Mouse (Mus musculus) CH12.LX (cell line): ENCODE measurements at regions not wholly inside any gene's neighbourhood (a gene's known extent, or its start where the extent isn't known, plus 50 kb on each side); places are given as distances from the start of the nearest gene placed in this dataset.

Experiments
- DNase-seq: peaks from one replicate; pipeline ENCODE4 v3.0.0-alpha.2; 2013; ENCODE audit errors: extremely low read depth
- H3K27ac ChIP-seq: 2 replicates; pipeline ENCODE4 v1.5.1; 2012; ENCODE audit warnings: low read depth, mild to moderate bottlenecking, control low read depth, moderate library complexity; ENCODE audit not compliant: insufficient read depth
- H3K27me3 ChIP-seq: replicated peaks from 2 replicates; pipeline ENCODE3; 2012; ENCODE audit warnings: inconsistent platforms
- H3K36me3 ChIP-seq, 2 experiments: replicated peaks in 1 of 2; 2 replicates each; pipeline versions ENCODE3 to v1.6.1; 2012; ENCODE audit warnings: inconsistent platforms in 1 of 2, low read length in 1 of 2, mild to moderate bottlenecking in 1 of 2, mixed read lengths in 1 of 2, moderate library complexity in 1 of 2; ENCODE audit not compliant: control insufficient read depth in 1 of 2, insufficient read depth in 1 of 2
- H3K4me1 ChIP-seq, 2 experiments: 2 replicates each; pipeline ENCODE4 v1.6.1; 2012; ENCODE audit warnings: inconsistent platforms in 1 of 2, moderate library complexity in 1 of 2; ENCODE audit not compliant: insufficient read depth in 2 of 2, control insufficient read depth in 1 of 2
- H3K4me2 ChIP-seq: 2 replicates; pipeline ENCODE4 v1.6.1; 2012; ENCODE audit warnings: low read depth, mild to moderate bottlenecking, control low read depth; ENCODE audit not compliant: poor library complexity, insufficient read depth, severe bottlenecking
- H3K4me3 ChIP-seq, 3 experiments: fragments of 150-350 bp in 1 of 3; sonication (generic) in 1 of 3; replicated peaks in 1 of 3; 2 replicates each; pipeline versions ENCODE3 to v1.5.1; 2011 to 2012; ENCODE audit warnings: low read depth in 2 of 3, low read length in 2 of 3, mild to moderate bottlenecking in 2 of 3, moderate library complexity in 2 of 3, control low read depth in 1 of 3, improper control_type of control experiment in 1 of 3, inconsistent platforms in 1 of 3, mixed read lengths in 1 of 3; ENCODE audit not compliant: poor library complexity in 1 of 3
- H3K79me2 ChIP-seq: replicated peaks from 2 replicates; pipeline ENCODE4 v1.6.1; 2012; ENCODE audit warnings: mild to moderate bottlenecking, moderate library complexity; ENCODE audit not compliant: control insufficient read depth, poor library complexity, insufficient read depth, severe bottlenecking; ENCODE audit errors: extremely low read depth
- H3K9ac ChIP-seq: 2 replicates; pipeline ENCODE4 v1.6.1; 2012; ENCODE audit warnings: low read depth, mild to moderate bottlenecking, control low read depth, moderate library complexity; ENCODE audit not compliant: insufficient read depth
- H3K9me3 ChIP-seq: replicated peaks from 2 replicates; pipeline ENCODE3; 2012; ENCODE audit warnings: low read length, inconsistent platforms, mixed read lengths
- BHLHE40 ChIP-seq: IDR thresholded peaks from 2 replicates; pipeline ENCODE4 v1.6.1; 2011; ENCODE audit warnings: mild to moderate bottlenecking, low read depth, low read length, improper control_type of control experiment
- CHD1 ChIP-seq: IDR thresholded peaks from 2 replicates; pipeline ENCODE4 v1.6.1; 2012; ENCODE audit warnings: low read depth, low read length, improper control_type of control experiment, inconsistent platforms
- CHD2 ChIP-seq: IDR thresholded peaks from 2 replicates; pipeline ENCODE4 v1.6.1; 2011; ENCODE audit warnings: low read length, improper control_type of control experiment
- CTCF ChIP-seq, 2 experiments: IDR thresholded peaks in 1 of 2; conservative IDR thresholded peaks in 1 of 2; 2 replicates each; pipeline ENCODE4 v1.5.1; 2011 to 2012; ENCODE audit warnings: low read depth in 2 of 2, low read length in 2 of 2, improper control_type of control experiment in 1 of 2, inconsistent platforms in 1 of 2, mild to moderate bottlenecking in 1 of 2, moderate library complexity in 1 of 2
- E2F4 ChIP-seq: IDR thresholded peaks from 2 replicates; pipeline ENCODE4 v1.6.1; 2011; ENCODE audit warnings: low read depth, low read length, improper control_type of control experiment; ENCODE audit not compliant: insufficient replicate concordance
- ELF1 ChIP-seq: IDR thresholded peaks from 2 replicates; pipeline ENCODE4 v1.6.1; 2014; ENCODE audit warnings: low read depth, mild to moderate bottlenecking, inconsistent platforms, low read length, improper control_type of control experiment
- IRF4 ChIP-seq: IDR thresholded peaks from 2 replicates; pipeline ENCODE4 v1.6.1; 2014; ENCODE audit warnings: low read depth, mild to moderate bottlenecking, inconsistent platforms, low read length, improper control_type of control experiment
- JUN ChIP-seq: IDR thresholded peaks from 2 replicates; pipeline ENCODE4 v1.6.1; 2011; ENCODE audit warnings: low read depth, mild to moderate bottlenecking, low read length, improper control_type of control experiment, moderate library complexity; ENCODE audit not compliant: insufficient read depth
- KAT2A ChIP-seq: IDR thresholded peaks from 2 replicates; pipeline ENCODE4 v1.6.1; 2012; ENCODE audit warnings: low read length, improper control_type of control experiment, inconsistent platforms; ENCODE audit not compliant: insufficient replicate concordance
- MAX ChIP-seq: IDR thresholded peaks from 2 replicates; pipeline ENCODE4 v1.6.1; 2011; ENCODE audit warnings: low read length, improper control_type of control experiment
- MAZ ChIP-seq: IDR thresholded peaks from 2 replicates; pipeline ENCODE4 v1.6.1; 2012; ENCODE audit warnings: low read depth, mild to moderate bottlenecking, inconsistent platforms, low read length, improper control_type of control experiment, moderate library complexity
- MXI1 ChIP-seq: IDR thresholded peaks from 2 replicates; pipeline ENCODE4 v1.6.1; 2011; ENCODE audit warnings: mild to moderate bottlenecking, low read depth, low read length, improper control_type of control experiment
- MYC ChIP-seq: IDR thresholded peaks from 2 replicates; pipeline ENCODE4 v1.6.1; 2011; ENCODE audit warnings: low read depth, mild to moderate bottlenecking, improper control_type of control experiment, low read length
- NELFE ChIP-seq: IDR thresholded peaks from 2 replicates; pipeline ENCODE4 v1.6.1; 2011; ENCODE audit warnings: low read depth, low read length, improper control_type of control experiment
- NRF1 ChIP-seq: IDR thresholded peaks from 2 replicates; pipeline ENCODE4 v1.6.1; 2014; ENCODE audit warnings: low read depth, mild to moderate bottlenecking, inconsistent platforms, low read length, improper control_type of control experiment, moderate library complexity
- PAX5 ChIP-seq: IDR thresholded peaks from 2 replicates; pipeline ENCODE4 v1.6.1; 2012; ENCODE audit warnings: low read length, inconsistent platforms, mixed read lengths
- POLR2A ChIP-seq: IDR thresholded peaks from 2 replicates; pipeline ENCODE4 v1.6.1; 2011; ENCODE audit warnings: low read depth, mild to moderate bottlenecking, improper control_type of control experiment, low read length
- POLR2AphosphoS2 ChIP-seq: IDR thresholded peaks from 2 replicates; pipeline ENCODE4 v1.6.1; 2011; ENCODE audit warnings: low read depth, low read length, improper control_type of control experiment
- RAD21 ChIP-seq: IDR thresholded peaks from 2 replicates; pipeline ENCODE4 v1.6.1; 2011; ENCODE audit warnings: low read depth, mild to moderate bottlenecking, low read length, improper control_type of control experiment, moderate library complexity
- SMC3 ChIP-seq: IDR thresholded peaks from 2 replicates; pipeline ENCODE4 v1.6.1; 2011; ENCODE audit warnings: low read depth, low read length, improper control_type of control experiment
- TBP ChIP-seq: conservative IDR thresholded peaks from 2 replicates; pipeline ENCODE4 v1.6.1; 2011; ENCODE audit warnings: low read depth, low read length, improper control_type of control experiment
- TCF12 ChIP-seq: IDR thresholded peaks from 2 replicates; pipeline ENCODE4 v1.6.1; 2014; ENCODE audit warnings: low read depth, mild to moderate bottlenecking, inconsistent platforms, low read length, improper control_type of control experiment
- UBTF ChIP-seq: IDR thresholded peaks from 2 replicates; pipeline ENCODE4 v1.6.1; 2012; ENCODE audit warnings: low read depth, mild to moderate bottlenecking, inconsistent platforms, low read length, improper control_type of control experiment, moderate library complexity
- USF2 ChIP-seq: conservative IDR thresholded peaks from 2 replicates; pipeline ENCODE4 v1.6.1; 2011; ENCODE audit warnings: low read depth, low read length, improper control_type of control experiment
- ZC3H11A ChIP-seq: IDR thresholded peaks from 2 replicates; pipeline ENCODE4 v1.6.1; 2012; ENCODE audit warnings: low read depth, mild to moderate bottlenecking, inconsistent platforms, low read length, improper control_type of control experiment
- ZKSCAN1 ChIP-seq: IDR thresholded peaks from 2 replicates; pipeline ENCODE4 v1.6.1; 2012; ENCODE audit warnings: low read depth, inconsistent platforms, low read length, improper control_type of control experiment, borderline replicate concordance
- dilution Hi-C: fragments of 300-500 bp; cut with MboI; formaldehyde crosslinking; loops from 2 replicates; pipeline ENCODE4 v1.14.3; 2020; ENCODE audit warnings: low sequenced_read_pairs; ENCODE audit not compliant: extremely low pct_unique_long_range_greater_than_20kb, extremely low pct_ligation_motif_present
- in situ Hi-C: fragments of 300-500 bp; cut with MboI; formaldehyde crosslinking; loops from 3 replicates; pipeline ENCODE4 v1.14.3; 2019; ENCODE audit warnings: low sequenced_read_pairs, low pct_ligation_motif_present, low pct_unique_long_range_greater_than_20kb, mixed read lengths

DNA sequence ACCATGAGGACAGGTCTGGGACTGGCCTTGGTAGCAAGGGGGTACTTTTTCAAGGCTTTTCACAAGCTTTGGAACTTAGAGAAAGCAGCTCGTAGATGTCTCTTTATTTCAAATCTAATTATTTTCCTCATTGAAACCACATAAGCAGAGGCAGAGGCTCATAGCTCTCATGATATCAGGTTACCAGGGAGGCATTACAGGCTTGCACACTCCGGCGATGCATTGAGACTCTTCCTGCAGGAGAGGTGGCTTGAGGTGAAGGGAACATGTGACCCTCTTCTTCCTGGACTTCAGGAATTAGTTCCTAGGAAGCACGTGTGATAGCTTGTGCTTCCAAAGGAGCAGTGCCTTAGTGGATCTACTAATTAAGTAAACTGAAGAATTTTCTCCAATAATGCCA lies 233.9 kb upstream of the Snx7 start:
- in situ Hi-C loops (no loop called here), dilution Hi-C loops (no loop called here)

DNA sequence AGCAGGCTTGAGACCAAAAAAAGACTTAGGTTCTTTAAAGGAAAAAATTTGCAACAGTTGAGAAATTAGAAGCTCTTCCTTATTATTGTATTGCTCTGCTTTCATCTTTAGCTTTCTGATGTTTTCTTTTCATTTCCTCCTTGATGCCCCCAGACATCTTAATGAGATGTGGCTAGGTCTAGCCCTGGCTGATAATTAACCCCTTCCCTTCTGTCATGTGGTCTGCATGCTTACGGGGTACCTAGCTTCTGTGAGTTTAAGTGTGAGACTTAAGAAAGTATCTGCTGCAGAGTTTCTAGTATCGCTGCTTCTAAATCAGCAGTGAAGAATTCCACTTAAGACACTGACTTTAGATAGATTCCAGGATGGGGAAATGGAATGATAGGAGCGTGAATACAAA lies 215.8 kb upstream of the Snx7 start:
- no peak for DNase-seq
- Histone ChIP-seq H3K36me3 (no peaks in the 10 kb centered on the region), H3K4me2 (no peak overlapping the region), H3K9me3 (peaks cover 54% of the 10 kb centered on the region), H3K4me3 (no peak overlapping the region), H3K27ac (no peak overlapping the region), H3K9ac (no peak overlapping the region), H3K4me1 (no peaks in the 10 kb centered on the region), H3K79me2 (no peaks in the 10 kb centered on the region), H3K27me3 (no peaks in the 10 kb centered on the region)
- dilution Hi-C loops (no loop called here), in situ Hi-C loops (no loop called here)
- TF ChIP-seq NRF1 (no peak), SMC3 (no peak), NELFE (no peak), UBTF (no peak), POLR2AphosphoS2 (no peak), TCF12 (no peak), E2F4 (no peak), PAX5 (no peak), ELF1 (no peak), USF2 (no peak), MYC (no peak), MXI1 (no peak)

More for the DNA sequence above, 233.9 kb upstream of the Snx7 start:
- TF ChIP-seq TBP, result no peak
- TF ChIP-seq POLR2A, result no peak
- TF ChIP-seq MAZ, result no peak
- no peak for TF ChIP-seq CHD1
- no peak for TF ChIP-seq CHD2
- TF ChIP-seq UBTF, result no peak
- TF ChIP-seq CTCF (conservative IDR thresholded peaks at IDR 0.05 in 1 of 2, IDR thresholded peaks at IDR 0.05 in 1 of 2; ENCODE audit: low read depth in 2 of 2, low read length in 2 of 2), result no peak
- TF ChIP-seq JUN, result no peak
- no peak for TF ChIP-seq IRF4
- no peak for TF ChIP-seq MXI1
- no peak for TF ChIP-seq RAD21
- TF ChIP-seq BHLHE40, result no peak
- TF ChIP-seq ZKSCAN1, result no peak
- TF ChIP-seq ZC3H11A, result no peak
- no peak for TF ChIP-seq KAT2A
- no peak for TF ChIP-seq NELFE
- no peak for TF ChIP-seq NRF1
- TF ChIP-seq MAX, result no peak
- H3K27me3 ChIP-seq, result no peaks in the 10 kb centered on the region
- peaks cover 18% of the 10 kb centered on the region for H3K9me3 ChIP-seq
- H3K4me1 ChIP-seq, result no peaks in the 10 kb centered on the region
- H3K79me2 ChIP-seq, result no peaks in the 10 kb centered on the region
- H3K4me2 ChIP-seq, result no peak overlapping the region
- H3K9ac ChIP-seq, result no peak overlapping the region
- no peak overlapping the region for H3K27ac ChIP-seq
- no peak overlapping the region for H3K4me3 ChIP-seq
- no peaks in the 10 kb centered on the region for H3K36me3 ChIP-seq
- no peak for DNase-seq
